Mouse (Mus musculus) MEL (cell line): Measurements from ENCODE around the gene Pdzd7. TPM values are rescaled to one million over a fixed set of nuclear protein-coding genes. Genes with fewer than 3 reads are reported as not detected.

Experiments
- DNase-seq: peaks from one replicate; pipeline ENCODE4 v3.0.0; 2011; ENCODE audit warnings: low read depth, low spot score
- H3K27ac ChIP-seq: 2 replicates; pipeline ENCODE4 v1.5.1; 2012; ENCODE audit warnings: low read depth, mild to moderate bottlenecking, control low read depth, low read length, moderate library complexity; ENCODE audit not compliant: control insufficient read depth
- H3K27me3 ChIP-seq, 2 experiments: fragments of 150-350 bp in 1 of 2; sonication (generic) in 1 of 2; 2 replicates each; pipeline ENCODE4 v1.6.1; 2012; ENCODE audit warnings: low read length in 2 of 2, mild to moderate bottlenecking in 2 of 2, improper control_type of control experiment in 1 of 2, moderate library complexity in 1 of 2; ENCODE audit not compliant: insufficient read depth in 2 of 2, control insufficient read depth in 1 of 2
- H3K36me3 ChIP-seq, 2 experiments: 2 replicates each; pipeline ENCODE4 v1.6.1; 2012 to 2014; ENCODE audit warnings: low read length in 2 of 2, improper control_type of control experiment in 1 of 2, inconsistent platforms in 1 of 2, mild to moderate bottlenecking in 1 of 2; ENCODE audit not compliant: insufficient read depth in 2 of 2, control insufficient read depth in 1 of 2
- H3K4me1 ChIP-seq, 2 experiments: fragments of 150-350 bp in 1 of 2; sonication (generic) in 1 of 2; 2 replicates each; pipeline ENCODE4 v1.6.1; 2012; ENCODE audit warnings: low read length in 2 of 2, improper control_type of control experiment in 1 of 2, mild to moderate bottlenecking in 1 of 2; ENCODE audit not compliant: insufficient read depth in 2 of 2, control insufficient read depth in 1 of 2
- H3K4me3 ChIP-seq, 2 experiments: fragments of 150-350 bp in 1 of 2; sonication (generic) in 1 of 2; 2 replicates each; pipeline ENCODE4 v1.5.1; 2012; ENCODE audit warnings: low read depth in 2 of 2, low read length in 2 of 2, mild to moderate bottlenecking in 2 of 2, moderate library complexity in 2 of 2, control low read depth in 1 of 2, improper control_type of control experiment in 1 of 2; ENCODE audit not compliant: control insufficient read depth in 1 of 2, insufficient read depth in 1 of 2
- H3K79me2 ChIP-seq: 2 replicates; pipeline ENCODE4 v1.6.1; 2012; ENCODE audit warnings: mild to moderate bottlenecking, low read length, moderate library complexity; ENCODE audit not compliant: control insufficient read depth, poor library complexity, insufficient read depth
- H3K9ac ChIP-seq: 2 replicates; pipeline ENCODE4 v1.6.1; 2012; ENCODE audit warnings: low read depth, mild to moderate bottlenecking, control low read depth, low read length, moderate library complexity; ENCODE audit not compliant: control insufficient read depth, poor library complexity, severe bottlenecking
- H3K9me3 ChIP-seq: fragments of 150-350 bp; sonication (generic); replicated peaks from 2 replicates; pipeline ENCODE4 v1.6.1; 2012; ENCODE audit warnings: mild to moderate bottlenecking, low read length, improper control_type of control experiment, moderate library complexity; ENCODE audit not compliant: insufficient read depth
- BHLHE40 ChIP-seq: IDR thresholded peaks from 2 replicates; pipeline ENCODE4 v1.6.1; 2012; ENCODE audit warnings: low read depth, mild to moderate bottlenecking, inconsistent platforms, low read length, improper control_type of control experiment, borderline replicate concordance
- CHD1 ChIP-seq: IDR thresholded peaks from 2 replicates; pipeline ENCODE4 v1.6.1; 2012; ENCODE audit warnings: low read depth, mild to moderate bottlenecking, inconsistent platforms, low read length, improper control_type of control experiment
- CHD2 ChIP-seq: IDR thresholded peaks from 2 replicates; pipeline ENCODE4 v1.6.1; 2011; ENCODE audit warnings: low read length, improper control_type of control experiment
- E2F4 ChIP-seq: IDR thresholded peaks from 2 replicates; pipeline ENCODE4 v1.6.1; 2011; ENCODE audit warnings: low read depth, low read length, improper control_type of control experiment, borderline replicate concordance
- ELF1 ChIP-seq: IDR thresholded peaks from 2 replicates; pipeline ENCODE4 v1.6.1; 2014; ENCODE audit warnings: low read depth, mild to moderate bottlenecking, inconsistent platforms, low read length, improper control_type of control experiment, moderate library complexity
- EP300 ChIP-seq, 2 experiments: IDR thresholded peaks; 2 replicates each; pipeline ENCODE4 v1.6.1; 2011; ENCODE audit warnings: improper control_type of control experiment in 2 of 2, low read length in 2 of 2, low read depth in 1 of 2, mild to moderate bottlenecking in 1 of 2
- ETS1 ChIP-seq: IDR thresholded peaks from 2 replicates; pipeline ENCODE4 v1.6.1; 2012; ENCODE audit warnings: low read depth, mild to moderate bottlenecking, inconsistent platforms, low read length, improper control_type of control experiment, moderate library complexity
- GATA1 ChIP-seq: IDR thresholded peaks from 2 replicates; pipeline ENCODE4 v1.6.1; 2011; ENCODE audit warnings: low read depth, low read length, improper control_type of control experiment
- HCFC1 ChIP-seq: IDR thresholded peaks from 2 replicates; pipeline ENCODE4 v1.6.1; 2012; ENCODE audit warnings: low read depth, mild to moderate bottlenecking, inconsistent platforms, low read length, improper control_type of control experiment, moderate library complexity
- MAFK ChIP-seq: IDR thresholded peaks from 2 replicates; pipeline ENCODE4 v1.6.1; 2011; ENCODE audit warnings: low read depth, mild to moderate bottlenecking, low read length, improper control_type of control experiment, borderline replicate concordance
- MAX ChIP-seq: IDR thresholded peaks from 2 replicates; pipeline ENCODE4 v1.6.1; 2011; ENCODE audit warnings: low read length, improper control_type of control experiment
- MAZ ChIP-seq: IDR thresholded peaks from 2 replicates; pipeline ENCODE4 v1.6.1; 2012; ENCODE audit warnings: low read depth, mild to moderate bottlenecking, inconsistent platforms, low read length, improper control_type of control experiment
- MEF2A ChIP-seq: IDR thresholded peaks from 2 replicates; pipeline ENCODE4 v1.6.1; 2014; ENCODE audit warnings: low read depth, mild to moderate bottlenecking, inconsistent platforms, low read length, improper control_type of control experiment; ENCODE audit not compliant: poor library complexity, insufficient replicate concordance, severe bottlenecking; ENCODE audit errors: extremely low read depth
- MXI1 ChIP-seq: IDR thresholded peaks from 2 replicates; pipeline ENCODE4 v1.6.1; 2011; ENCODE audit warnings: mild to moderate bottlenecking, low read depth, low read length, improper control_type of control experiment
- MYB ChIP-seq: IDR thresholded peaks from 2 replicates; pipeline ENCODE4 v1.6.1; 2011; ENCODE audit warnings: mild to moderate bottlenecking, low read depth, low read length, improper control_type of control experiment
- MYC ChIP-seq: IDR thresholded peaks from 2 replicates; pipeline ENCODE4 v1.6.1; 2011; ENCODE audit warnings: low read depth, mild to moderate bottlenecking, low read length, improper control_type of control experiment, moderate library complexity
- NELFE ChIP-seq: IDR thresholded peaks from 2 replicates; pipeline ENCODE4 v1.6.1; 2011; ENCODE audit warnings: low read depth, low read length, improper control_type of control experiment
- POLR2A ChIP-seq, 2 experiments: IDR thresholded peaks; 2 replicates each; pipeline ENCODE4 v1.6.1; 2011 to 2012; ENCODE audit warnings: low read length in 2 of 2, mild to moderate bottlenecking in 2 of 2, control low read depth in 1 of 2, improper control_type of control experiment in 1 of 2, low read depth in 1 of 2, moderate library complexity in 1 of 2; ENCODE audit not compliant: control insufficient read depth in 1 of 2, insufficient read depth in 1 of 2, poor library complexity in 1 of 2
- POLR2AphosphoS2 ChIP-seq: IDR thresholded peaks from 2 replicates; pipeline ENCODE4 v1.6.1; 2011; ENCODE audit warnings: low read length, improper control_type of control experiment
- POLR2AphosphoS5 ChIP-seq: IDR thresholded peaks from 2 replicates; pipeline ENCODE4 v1.6.1; 2012; ENCODE audit warnings: low read depth, borderline replicate concordance, mild to moderate bottlenecking, inconsistent platforms, low read length, moderate library complexity, mixed read lengths
- RAD21 ChIP-seq: IDR thresholded peaks from 2 replicates; pipeline ENCODE4 v1.6.1; 2011; ENCODE audit warnings: mild to moderate bottlenecking, low read depth, low read length, improper control_type of control experiment
- RCOR1 ChIP-seq: IDR thresholded peaks from 2 replicates; pipeline ENCODE4 v1.6.1; 2012; ENCODE audit warnings: low read depth, mild to moderate bottlenecking, inconsistent platforms, low read length, improper control_type of control experiment
- SIN3A ChIP-seq: IDR thresholded peaks from 2 replicates; pipeline ENCODE4 v1.6.1; 2012; ENCODE audit warnings: low read length, improper control_type of control experiment, inconsistent platforms
- TBP ChIP-seq: IDR thresholded peaks from 2 replicates; pipeline ENCODE4 v1.8.0; 2011; ENCODE audit warnings: low read depth, low read length, improper control_type of control experiment
- TCF12 ChIP-seq: IDR thresholded peaks from 2 replicates; pipeline ENCODE4 v1.6.1; 2014; ENCODE audit warnings: low read depth, mild to moderate bottlenecking, inconsistent platforms, low read length, improper control_type of control experiment, moderate library complexity
- USF1 ChIP-seq: IDR thresholded peaks from 2 replicates; pipeline ENCODE4 v1.6.1; 2014; ENCODE audit warnings: low read depth, mild to moderate bottlenecking, inconsistent platforms, low read length, improper control_type of control experiment, moderate library complexity
- USF2 ChIP-seq, 2 experiments: IDR thresholded peaks; 2 replicates each; pipeline ENCODE4 v1.6.1; 2011 to 2012; ENCODE audit warnings: improper control_type of control experiment in 2 of 2, low read length in 2 of 2, borderline replicate concordance in 1 of 2, inconsistent platforms in 1 of 2, low read depth in 1 of 2, mild to moderate bottlenecking in 1 of 2; ENCODE audit not compliant: insufficient read depth in 1 of 2
- ZMIZ1 ChIP-seq: IDR thresholded peaks from 2 replicates; pipeline ENCODE4 v1.6.1; 2012; ENCODE audit warnings: low read depth, mild to moderate bottlenecking, inconsistent platforms, low read length, improper control_type of control experiment, moderate library complexity
- ZNF384 ChIP-seq: IDR thresholded peaks from 2 replicates; pipeline ENCODE4 v1.6.1; 2012; ENCODE audit warnings: low read depth, mild to moderate bottlenecking, inconsistent platforms, low read length, improper control_type of control experiment
- polyA plus RNA-seq, 2 experiments: library from polyadenylated mRNA; stranded (reverse) in 1 of 2; unstranded in 1 of 2; fragments of >175 nt in 1 of 2; fragments of >200 nt in 1 of 2; gene quantifications; 2 replicates each; pipeline versions ENCODE4 v1.2.1 to v1.2.4; 2012; ENCODE audit warnings: low replicate concordance in 2 of 2, low read depth in 1 of 2; ENCODE audit not compliant: insufficient read length in 2 of 2, insufficient read depth in 1 of 2, missing spikeins in 1 of 2
- total RNA-seq: library from RNA; depleted of rRNA; stranded (reverse); fragments of 300-350 nt; gene quantifications from 2 replicates; pipeline ENCODE4 v1.2.3, GENCODE M21; 2012

Gene Pdzd7
- total and polyA plus RNA-seq, 3 experiments = 0.08 to 0.56 TPM; not detected in 1

DNA sequence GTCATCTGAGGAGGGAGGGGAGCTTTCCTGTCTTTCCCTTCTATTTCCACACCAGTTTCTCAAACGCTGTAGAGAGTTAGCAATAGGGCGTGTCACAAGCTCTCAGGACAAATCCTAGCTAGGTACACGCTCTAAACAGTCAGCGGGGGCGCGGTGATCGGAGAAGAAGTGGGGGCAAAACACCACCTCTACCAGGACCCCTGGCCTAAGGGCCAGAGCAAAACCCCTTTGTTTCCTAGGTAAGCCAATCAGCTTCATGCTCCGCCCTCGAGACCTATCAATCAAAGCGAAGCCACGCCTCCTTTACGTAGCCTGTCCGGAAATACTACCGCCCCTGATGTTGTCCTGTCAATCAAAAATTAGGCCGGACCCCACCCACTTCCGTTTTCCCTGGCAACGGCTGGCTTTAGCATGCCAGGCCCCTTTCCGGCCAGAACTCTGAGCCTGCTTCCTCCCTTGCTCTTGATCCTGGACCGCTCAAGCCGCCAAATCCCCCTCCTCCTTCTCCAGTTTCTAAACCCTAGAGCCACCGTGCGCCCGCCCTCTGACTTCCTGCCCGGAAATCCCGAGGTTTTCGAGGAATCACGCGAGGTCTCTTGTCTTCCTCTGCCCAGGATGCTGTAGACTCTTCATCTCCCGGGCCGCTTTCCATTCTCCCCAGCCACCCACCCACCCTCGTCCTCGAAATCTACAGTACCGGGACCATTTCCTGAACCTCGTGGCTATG is 12.8 kb upstream of the Pdzd7 start:
- Histone ChIP-seq H3K27ac (peak overlapping the region; percentile 97), H3K36me3 (peaks cover 0 to 31% of the 10 kb centered on the region in 2 experiments; a peak in 2 of 4 replicates), H3K79me2 (peaks cover 3% of the 10 kb centered on the region; the same call in 1 of the 2 replicates), H3K9me3 (no peaks in the 10 kb centered on the region), H3K4me3 (peak overlapping the region; percentile 81 to 94), H3K9ac (peak overlapping the region; percentile 92), H3K4me1 (peaks cover 13 to 32% of the 10 kb centered on the region in 2 experiments), H3K27me3 (no peaks in the 10 kb centered on the region)
- DNase-seq = peak; percentile 99
- TF ChIP-seq ZNF384 (no peak), CHD1 (no peak), ZMIZ1 (peak; percentile 81; the same call in 1 of the 2 replicates), TBP (peak; percentile 57; the same call in 1 of the 2 replicates), USF2 (IDR thresholded peaks at IDR 0.05; ENCODE audit: borderline replicate concordance in 1 of 2, insufficient read depth in 1 of 2, low read depth in 1 of 2, low read length in 2 of 2) (no peak), MYC (peak; percentile 65), HCFC1 (peak; percentile 81), MAZ (peak; percentile 63; the same call in 1 of the 2 replicates), CHD2 (peak; percentile 90), RCOR1 (no peak), MAFK (no peak), TCF12 (peak; percentile 50), POLR2A (IDR thresholded peaks at IDR 0.05; ENCODE audit: control insufficient read depth in 1 of 2, insufficient read depth in 1 of 2, low read depth in 1 of 2, low read length in 2 of 2, poor library complexity in 1 of 2) (peak; percentile 40 to 85; a peak in 2 of 4 replicates), USF1 (no peak), RAD21 (no peak), POLR2AphosphoS2 (peak; percentile 81; the same call in 1 of the 2 replicates), ELF1 (peak; percentile 92), ETS1 (peak; percentile 64), EP300 (IDR thresholded peaks at IDR 0.05; ENCODE audit: low read depth in 1 of 2, low read length in 2 of 2) (peak in 1 of 2 experiments; percentile 44; a peak in 2 of 4 replicates), MAX (no peak), MEF2A (no peak), NELFE (peak; percentile 83), POLR2AphosphoS5 (peak; percentile 39; the same call in 1 of the 2 replicates), SIN3A (peak; percentile 45; the same call in 1 of the 2 replicates), BHLHE40 (no peak), E2F4 (no peak), MYB (0 out of 2 replicates have a peak, but pooled peaks have one; percentile 11), GATA1 (no peak), MXI1 (peak; percentile 11)
